Mouse (Mus musculus) layer of hippocampus, adult 11-12 months (tissue): ENCODE measurements around the gene Ncor2.

Experiments used
- DNase-seq: peaks from one replicate; pipeline ENCODE4 v3.0.0; 2022; ENCODE audit warnings: low spot score

The Ncor2 gene

DNA sequence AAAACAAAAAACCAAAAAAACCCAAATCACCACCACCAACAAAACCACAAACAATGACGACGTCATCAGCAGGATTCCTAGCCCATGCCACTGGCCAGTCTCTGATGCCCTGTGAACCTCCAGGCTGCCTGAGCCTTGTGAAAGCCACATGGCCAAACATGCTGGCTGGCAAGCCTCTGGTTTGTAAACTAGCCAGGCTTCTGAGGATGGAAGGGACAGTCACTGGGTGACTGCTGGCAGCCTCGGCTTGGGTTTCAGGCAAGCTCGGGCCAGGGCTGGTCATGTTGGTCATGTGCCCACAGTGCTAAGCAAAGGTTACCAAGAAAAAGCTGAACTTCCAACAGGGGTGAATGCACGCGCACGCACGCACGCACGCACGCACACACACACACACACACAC, 157.7 kb downstream of the Ncor2 start:
- peak; percentile 62 for DNase-seq

DNA sequence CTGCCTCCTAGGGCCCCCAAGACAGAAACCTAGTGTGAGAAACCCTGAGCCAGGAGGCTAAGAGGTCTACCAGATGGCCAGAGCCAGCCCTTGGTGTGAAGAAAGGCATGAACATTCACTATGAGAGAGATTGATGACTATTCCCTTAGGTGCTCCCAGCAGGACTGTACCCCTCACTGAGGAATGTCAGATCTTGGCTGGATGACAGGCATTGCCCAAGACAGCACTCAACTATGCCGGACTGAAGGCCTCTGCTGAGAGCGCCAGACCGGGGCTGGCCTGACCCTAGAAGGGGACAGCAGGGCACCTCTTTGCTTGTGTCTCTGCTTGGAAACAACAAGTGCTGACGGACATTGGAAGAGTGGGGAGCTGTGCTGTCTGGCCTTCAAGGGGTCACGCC, 159.9 kb downstream of the Ncor2 start:
- DNase-seq, result no peak

- no peak for DNase-seq
These were observed 161.7 kb downstream of the Ncor2 start for GRCm38 (mm10) chr5:125017332-125017731.

DNA sequence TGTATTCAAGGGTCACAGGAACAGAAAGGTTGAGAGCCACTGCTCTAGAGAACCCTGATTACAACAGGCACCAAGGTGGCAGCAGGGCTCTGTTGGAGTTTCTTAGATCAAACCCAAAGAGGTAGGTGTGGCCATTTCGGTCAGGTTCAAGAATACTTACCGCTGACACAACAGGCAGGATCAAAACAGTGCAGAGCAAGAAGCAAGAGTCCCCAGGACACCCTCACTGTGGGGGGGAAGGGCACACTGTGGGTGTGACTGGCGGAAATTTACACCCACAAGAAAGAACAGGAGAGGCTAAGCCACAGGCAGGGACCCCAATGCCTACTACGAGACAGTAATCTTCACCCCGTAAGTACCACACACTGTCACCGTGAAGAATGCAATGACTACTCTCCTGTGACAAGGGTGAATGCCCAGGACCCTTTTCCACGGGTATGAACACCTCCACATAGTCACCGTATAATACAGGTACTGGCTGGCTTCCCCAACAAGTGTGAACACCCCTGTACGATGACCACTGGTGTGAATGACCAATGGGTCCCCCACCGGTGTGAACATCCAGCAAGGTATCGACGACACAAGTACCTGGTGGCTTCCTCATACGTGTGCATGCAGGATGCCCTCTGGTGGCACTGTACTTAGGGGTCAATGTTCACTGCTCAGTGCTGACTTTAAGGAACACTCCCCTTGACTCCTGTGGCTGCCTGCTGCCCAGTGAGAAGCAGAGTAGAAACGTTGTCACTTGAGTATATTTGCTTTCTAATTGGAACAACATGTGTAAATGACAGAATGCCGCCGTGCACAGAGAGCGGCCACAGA, 162.4 kb downstream of the Ncor2 start:
- no peak for DNase-seq

- DNase-seq, result no peak
These were observed 163.4 kb downstream of the Ncor2 start for GRCm38 (mm10) chr5:125015576-125015975.

GRCm38 (mm10) chr5:125015066-125015465, 164.0 kb downstream of the Ncor2 start:
- no peak for DNase-seq

DNA sequence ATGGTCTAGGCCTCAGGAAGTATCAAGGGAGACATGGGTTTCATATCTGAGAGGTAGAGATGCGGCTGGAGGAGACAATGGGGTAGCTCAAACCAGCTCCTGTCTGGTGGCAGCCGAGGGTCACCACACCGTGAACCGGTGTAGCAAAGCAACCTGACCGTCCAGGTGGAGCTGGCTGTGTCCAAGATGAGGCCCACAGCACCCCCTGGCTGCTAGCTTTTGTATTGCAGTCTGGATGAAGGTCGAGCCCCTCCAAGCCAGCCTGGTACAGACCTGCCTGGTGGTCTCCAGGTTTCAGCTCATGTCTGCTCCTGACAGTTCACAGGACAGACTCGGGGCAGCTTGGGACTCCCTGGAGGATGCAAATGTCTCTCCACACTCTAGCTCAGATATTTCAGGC, 164.5 kb downstream of the Ncor2 start:
- peak; percentile 74 for DNase-seq

DNA sequence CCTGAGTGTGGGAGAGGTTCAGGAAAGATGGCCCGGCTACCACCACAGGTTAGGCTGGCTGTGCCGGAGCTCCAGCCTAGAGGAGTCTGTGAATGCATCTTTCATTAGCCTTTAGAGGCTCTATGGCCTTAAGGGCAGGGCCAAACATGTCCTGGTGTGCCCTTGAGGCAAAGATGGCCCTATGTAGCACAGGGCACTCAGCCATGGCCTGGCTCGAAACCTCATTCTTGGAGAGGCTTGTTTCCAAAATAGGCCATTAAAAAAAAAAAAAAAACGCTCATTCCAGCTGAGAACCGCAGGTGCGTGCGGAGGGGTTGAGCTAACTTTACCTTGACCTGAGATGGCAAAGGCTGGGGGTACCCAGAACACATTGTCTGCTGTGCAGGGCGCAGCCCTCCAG, 167.4 kb downstream of the Ncor2 start:
- no peak for DNase-seq

- DNase-seq, result no peak
These were observed 167.9 kb downstream of the Ncor2 start for GRCm38 (mm10) chr5:125011166-125011565.

DNA sequence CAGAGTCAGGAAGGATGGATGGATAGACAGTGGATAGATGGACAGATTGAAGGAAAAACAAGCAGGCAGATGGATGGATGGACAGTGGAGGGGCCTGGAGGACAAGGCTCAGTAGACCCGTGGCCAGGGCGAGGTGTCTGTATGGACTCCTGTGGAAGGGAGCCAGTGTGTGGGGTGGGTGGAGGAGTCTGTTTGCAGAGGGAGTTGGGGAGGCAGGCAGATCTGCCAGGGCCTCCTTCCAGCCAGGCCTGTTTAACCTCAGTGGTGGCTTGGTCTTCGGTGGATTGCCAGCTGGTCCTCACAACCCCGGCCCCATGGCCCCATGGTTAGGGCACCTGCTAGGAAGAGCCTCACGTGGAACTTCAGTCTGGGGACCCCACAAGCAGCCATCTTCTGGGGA, 172.1 kb downstream of the Ncor2 start:
- no peak for DNase-seq

DNA sequence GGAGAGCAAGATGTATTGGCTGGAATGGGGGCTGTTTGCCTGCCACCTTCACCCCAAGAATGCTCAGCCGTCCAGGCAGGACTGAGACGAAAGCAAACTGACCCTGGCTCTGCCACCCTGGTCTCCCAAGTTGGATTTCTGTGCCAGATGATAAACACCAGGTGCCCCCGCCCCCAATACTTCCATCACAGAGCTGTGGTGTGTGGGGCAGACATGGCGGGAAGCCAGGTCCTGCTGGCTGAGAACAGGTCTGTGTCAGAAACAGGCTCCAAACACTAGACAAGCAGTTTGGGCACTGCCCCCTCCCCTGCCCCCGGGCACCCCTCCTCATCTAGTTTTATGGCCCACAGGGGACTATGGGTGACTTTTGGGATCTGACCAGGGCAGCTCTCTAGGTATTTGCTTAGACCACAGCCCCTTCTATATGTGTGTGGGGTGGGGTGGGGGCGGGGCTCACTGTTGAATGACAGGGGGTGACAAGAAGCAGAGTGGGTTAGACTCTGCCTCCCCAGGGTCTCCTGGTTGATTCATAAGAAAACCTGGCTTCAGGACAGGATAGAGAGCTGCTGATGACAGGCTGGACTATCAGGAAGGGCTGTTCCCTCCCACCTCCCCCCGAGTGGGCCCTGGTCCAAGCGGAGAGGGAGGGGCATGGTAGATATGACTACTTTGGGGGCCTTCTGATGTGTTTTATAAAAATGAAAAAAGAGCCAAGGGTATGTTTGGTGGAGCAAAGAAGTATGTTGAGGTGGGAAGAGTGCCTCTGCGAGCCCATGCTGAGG, 173.0 kb downstream of the Ncor2 start:
- DNase-seq, result peak; percentile 10

DNA sequence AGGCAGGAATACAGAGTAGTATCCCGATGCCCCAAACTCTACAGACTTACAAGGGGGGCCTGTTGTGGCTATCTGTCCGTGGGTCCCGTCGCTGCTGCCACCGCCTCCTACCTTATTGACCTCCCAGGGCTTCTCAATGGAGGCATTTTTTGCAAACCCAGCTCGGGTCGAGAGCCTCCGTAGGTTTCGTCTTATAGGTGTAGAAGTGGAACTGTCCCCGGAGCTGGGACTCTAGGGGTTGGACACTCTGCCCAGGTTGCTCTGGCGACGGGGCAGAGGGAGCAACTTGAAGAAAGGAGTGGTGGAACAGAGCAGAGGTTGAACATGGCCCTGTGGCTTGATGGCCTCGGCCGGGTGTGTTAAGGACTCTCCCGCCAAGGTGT, 175.2 kb downstream of the Ncor2 start:
- DNase-seq, result no peak

DNA sequence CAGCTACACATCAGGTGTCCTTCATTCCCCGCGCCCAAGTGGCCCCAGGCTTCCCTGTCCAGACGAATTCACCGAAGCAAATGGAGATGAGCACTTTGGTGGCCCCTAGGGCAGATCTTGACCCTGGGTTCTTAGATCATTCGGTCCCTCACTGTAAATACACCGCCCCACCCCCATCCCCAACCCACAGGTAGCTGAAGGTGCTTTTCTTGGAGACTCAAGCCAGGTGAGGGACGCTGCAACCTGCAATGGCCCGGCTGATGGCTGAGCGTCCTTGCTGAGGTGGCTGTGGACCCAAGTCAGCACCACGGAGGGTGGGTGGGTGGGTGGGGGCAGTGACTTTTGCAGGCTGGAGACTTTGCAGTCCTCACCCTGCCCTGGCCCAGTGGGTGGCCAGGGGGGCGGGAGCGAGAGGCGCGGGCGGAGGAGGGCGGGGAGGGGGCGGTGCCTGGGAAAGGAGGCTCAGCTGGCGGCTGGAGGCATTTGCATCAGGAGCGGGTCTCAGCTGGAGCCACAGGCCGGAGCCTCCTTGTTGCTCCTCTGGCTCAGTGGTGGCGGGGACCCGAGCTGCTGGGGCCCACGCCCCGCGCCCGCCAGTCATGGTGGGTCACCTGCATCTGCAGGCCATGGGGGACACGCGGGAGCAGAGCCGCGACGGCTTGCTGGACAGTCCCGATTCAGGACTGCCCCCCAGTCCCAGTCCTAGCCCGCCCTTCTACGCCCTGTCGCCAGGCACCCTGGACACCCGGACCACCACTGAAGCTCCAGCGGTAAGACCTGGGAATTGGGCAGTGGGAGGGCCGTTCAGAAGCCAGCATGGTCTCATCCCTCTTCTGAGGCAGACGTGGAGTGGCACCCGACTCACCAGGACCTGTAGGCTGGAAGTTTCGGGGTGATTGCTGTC, 175.8 kb downstream of the Ncor2 start, which contains the start of gene Rflna:
Rflna (plus strand) TSS at position 253 of the 904 bp plus-strand sequence.
- no peak for DNase-seq

DNA sequence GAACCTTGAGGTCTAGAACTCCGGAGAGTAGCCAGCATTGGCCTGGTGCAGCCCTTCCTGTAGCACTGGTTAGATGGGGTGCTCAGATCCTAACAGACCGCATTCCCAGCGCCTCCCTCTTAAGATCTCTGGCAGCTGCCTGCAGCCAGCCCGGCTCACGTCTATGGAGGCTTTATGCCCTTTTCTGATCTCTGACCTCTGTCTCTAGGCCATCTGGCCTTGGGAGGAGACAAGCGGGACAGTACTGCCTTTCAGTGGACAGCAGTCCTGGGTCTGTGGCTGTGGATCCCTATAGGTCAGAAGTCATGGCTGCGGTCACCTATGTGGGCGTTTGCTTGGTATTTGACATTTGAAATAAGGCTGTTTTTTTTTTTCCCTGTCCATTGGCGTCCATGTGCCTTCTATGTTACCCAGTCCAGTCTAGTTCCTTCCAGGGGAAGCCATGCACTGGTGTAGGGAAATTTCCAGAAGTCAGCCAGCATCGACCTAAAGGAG, 178.2 kb downstream of the Ncor2 start:
- DNase-seq, result no peak

DNA sequence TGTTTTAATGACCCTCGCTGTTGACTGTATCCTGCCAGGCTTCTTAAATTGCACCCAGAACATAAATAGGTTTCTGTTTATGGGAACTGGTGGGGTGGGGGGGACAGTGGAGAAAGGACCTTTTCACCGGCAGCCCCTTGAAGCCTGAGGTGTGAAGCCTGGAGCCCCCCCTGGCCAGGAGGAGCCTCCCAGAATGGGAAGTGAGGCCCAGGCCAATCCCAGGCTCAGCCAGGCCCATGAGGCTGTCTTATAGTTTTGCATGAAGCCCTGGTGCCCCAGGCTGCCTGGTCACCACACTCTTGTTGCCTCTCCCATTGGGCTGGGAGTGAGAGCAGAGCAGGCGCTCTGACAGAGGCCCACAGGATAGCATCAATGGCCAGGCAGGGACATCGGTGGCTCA, 181.1 kb downstream of the Ncor2 start:
- no peak for DNase-seq

GRCm38 (mm10) chr5:124996816-124997215, 182.2 kb downstream of the Ncor2 start:
- peak; percentile 75 for DNase-seq

DNA sequence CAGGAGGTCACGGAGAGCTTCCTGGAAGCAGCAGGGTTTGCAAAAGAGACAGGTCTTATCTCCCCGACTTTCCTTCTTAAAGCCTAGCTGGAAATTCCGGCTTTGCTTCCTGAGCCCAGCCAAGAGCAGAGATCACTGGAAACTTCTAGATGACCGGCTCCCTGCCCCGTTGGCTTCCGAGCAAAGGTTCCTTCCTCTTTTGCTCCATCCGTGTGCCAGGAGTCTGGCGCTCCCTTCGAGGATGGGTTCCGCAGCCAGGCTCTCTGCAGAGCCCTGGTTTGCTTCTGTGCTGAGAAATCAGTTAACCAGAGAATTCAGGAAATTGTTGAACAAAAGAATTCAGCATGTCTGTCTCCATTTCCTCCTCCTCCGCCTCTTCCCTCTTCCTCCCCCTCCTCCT, 186.1 kb downstream of the Ncor2 start:
- no peak for DNase-seq

- no peak for DNase-seq
These were observed 186.7 kb downstream of the Ncor2 start for GRCm38 (mm10) chr5:124992323-124992722.

DNA sequence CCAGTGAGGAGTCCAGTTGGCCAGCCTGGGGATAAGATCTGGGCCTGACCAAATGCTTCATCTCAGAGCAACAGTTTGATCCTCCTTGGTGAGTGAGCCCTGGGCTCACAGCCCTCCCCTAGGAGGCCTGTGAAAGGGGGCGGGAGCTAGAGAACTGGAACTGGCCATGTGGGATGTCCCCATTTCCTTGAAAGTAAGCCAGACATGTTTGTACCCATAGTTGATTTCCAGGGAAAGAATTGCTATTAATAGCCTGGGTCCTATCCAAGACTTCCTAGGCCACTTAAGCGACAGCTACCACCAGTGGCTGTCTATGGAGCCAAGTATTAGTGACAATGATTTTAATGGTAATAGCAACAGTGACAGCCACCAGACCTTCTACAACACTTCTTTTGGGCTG, 189.3 kb downstream of the Ncor2 start:
- no peak for DNase-seq

GRCm38 (mm10) chr5:124986656-124987055, 192.4 kb downstream of the Ncor2 start:
- no peak for DNase-seq

DNA sequence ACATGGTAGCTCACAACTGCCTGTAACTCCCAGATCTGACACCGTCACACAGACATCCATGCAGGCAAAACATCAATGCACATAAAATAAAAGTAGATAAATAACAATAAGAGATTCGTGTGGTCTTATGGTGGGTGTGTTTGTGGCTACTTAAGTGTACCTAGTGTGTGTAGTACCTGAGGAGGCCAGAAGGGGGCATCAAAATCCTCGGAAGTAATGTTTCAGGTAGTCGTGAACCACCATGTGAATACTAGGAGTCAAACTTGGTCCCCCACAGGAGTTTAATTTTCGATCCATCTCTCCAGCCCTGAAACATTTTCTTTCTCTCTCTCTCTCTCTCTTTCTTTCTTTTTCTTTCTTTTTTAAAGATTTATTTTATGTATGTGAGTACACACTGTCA, 192.8 kb downstream of the Ncor2 start:
- DNase-seq, result no peak

- no peak for DNase-seq
These were observed 209.2 kb downstream of the Ncor2 start for GRCm38 (mm10) chr5:124969790-124970189.
